Mouse (Mus musculus): ENCODE measurements around the gene Lxn.

Gene Lxn

DNA sequence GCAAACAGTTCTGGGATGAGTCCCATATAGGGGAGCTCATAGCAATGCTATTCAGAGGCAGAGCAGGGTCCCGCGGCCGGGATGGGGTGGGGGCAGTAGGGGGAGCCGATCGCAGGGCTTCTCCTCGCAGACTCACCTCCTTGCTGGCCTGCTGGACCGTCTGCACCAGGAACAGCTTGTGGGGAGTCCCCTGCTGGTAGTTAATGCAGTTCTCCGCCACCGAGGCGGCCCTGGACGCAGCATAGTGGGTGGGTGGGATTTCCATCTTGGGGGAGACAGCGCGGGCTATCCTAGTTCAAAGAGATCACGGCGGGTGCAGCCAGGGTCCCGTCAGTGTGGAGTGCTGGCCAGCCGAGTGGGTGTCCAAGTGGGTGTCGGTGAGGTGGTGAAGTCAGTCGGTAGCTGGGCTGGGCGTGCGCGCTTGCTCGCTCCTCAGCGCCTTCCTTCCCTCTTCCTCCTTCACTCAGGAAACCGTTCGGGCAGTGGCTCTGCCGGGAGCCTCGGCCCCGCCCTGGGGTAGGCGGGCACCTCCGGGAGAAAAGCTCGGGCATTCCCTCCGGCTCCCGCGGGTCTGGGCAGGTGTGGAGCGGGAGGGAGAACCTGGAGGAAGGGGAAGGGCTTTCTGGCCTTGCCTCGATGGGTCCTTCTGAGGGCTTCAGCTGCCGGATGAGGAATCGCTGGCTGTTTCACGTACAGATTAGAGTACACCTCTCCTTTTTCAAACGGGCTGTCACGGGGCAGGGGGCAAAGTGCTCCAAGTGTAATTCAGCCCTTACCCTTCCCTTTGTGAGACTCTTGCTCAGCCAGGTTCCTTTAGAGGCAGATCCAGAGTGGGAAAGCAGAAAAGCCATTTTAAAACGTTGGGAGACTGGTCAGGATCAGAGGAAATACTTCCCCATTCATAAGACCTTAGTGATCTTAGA, at the start of gene Lxn:
TSS of gene Lxn (minus strand) at position 477 of the 923 bp plus-strand sequence.
- peak; percentile 32 for DNase-seq (ENCODE audit: low spot score)

DNA sequence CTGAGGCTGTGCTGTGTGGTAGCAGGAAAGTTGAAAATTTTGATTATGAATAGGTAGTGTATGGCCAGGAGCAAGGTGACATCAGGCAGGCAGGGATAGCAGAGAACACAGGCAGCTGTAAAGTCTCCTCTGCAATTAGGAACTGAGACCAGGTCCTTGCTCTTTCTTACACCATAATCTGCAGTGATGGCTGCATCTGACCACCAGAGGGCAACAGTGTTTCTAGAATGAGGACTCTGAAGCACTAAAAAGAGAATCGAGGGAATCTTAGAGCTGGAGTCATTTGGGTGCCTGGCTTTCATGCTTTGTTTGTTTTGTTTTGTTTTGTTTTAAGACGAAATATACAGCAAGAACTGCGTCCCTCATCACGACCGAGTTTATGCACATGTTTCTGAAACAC, 49.1 kb upstream of the Lxn start:
- DNase-seq (ENCODE audit: low spot score), result peak; percentile 40

DNA sequence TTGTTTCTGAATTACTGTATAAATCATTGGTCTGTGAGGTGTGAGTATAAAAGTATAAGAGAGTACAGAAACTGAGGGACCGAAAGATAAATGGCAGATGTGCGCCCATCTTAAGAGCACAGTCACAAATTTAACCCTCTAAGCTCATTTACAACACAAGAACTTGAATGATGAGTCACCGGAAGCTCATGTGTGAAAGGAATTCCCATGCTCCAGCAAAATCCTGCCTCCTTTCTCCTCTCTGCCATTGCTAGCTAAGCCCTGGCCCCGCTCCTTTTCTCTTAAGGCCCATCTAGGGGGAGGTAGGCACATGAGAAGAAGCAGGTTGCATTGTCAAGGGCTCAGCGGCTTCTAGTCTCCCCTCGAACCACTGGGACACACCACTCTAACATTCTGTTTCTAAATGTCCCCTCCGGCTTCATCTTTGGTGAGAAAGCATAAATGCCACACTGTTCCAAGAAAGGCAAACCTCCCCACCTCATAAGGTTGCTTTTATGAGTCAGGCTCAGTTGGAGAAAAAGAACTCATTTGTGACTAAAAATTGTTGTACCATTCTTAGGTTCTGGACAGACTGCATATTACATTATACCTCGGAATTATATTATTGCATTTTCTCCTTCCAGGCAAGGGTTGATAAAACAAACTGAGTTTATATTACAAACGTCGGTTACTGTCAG, 44.6 kb upstream of the Lxn start:
- DNase-seq (ENCODE audit: low spot score), result no peak

DNA sequence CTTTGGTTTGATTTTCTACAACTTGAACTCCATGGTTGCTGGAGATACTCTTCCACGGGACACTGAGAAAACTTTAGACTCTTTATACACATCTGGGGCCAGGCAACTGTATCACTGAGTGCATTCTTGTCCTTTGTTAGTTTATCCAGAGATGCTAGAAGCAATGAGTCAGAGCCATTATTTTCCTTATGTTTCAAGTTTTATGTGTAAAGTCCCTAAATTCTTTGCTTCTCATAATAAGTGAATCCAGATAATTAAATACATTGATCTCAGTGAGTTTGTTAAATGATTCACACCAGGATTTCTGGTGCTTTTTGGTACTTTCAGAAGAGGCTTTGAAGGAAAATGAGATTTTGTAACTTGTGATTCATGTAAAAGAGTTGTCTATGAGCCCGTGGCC, 41.6 kb upstream of the Lxn start:
- no peak for DNase-seq (ENCODE audit: low spot score)

DNA sequence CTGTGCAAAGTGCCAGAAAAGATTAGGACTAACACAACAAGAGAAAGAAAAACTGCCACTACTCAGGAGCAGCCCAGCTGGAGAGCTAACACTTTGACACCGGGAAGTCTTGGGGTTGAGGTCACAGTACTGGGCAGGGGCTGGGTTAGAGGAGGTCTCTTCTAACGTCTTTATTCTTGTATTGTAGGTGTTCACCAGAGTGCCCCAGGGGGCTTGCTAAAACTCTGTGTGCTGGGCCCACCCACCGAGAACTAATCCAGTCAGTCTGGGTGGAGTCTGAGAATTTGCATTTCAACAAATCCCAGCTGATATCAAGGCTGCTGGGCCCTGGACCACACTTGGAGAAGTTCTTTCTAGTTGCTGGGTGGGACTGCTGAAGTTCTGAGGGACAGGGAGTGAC, 40.2 kb upstream of the Lxn start:
- no peak for DNase-seq (ENCODE audit: low spot score)

DNA sequence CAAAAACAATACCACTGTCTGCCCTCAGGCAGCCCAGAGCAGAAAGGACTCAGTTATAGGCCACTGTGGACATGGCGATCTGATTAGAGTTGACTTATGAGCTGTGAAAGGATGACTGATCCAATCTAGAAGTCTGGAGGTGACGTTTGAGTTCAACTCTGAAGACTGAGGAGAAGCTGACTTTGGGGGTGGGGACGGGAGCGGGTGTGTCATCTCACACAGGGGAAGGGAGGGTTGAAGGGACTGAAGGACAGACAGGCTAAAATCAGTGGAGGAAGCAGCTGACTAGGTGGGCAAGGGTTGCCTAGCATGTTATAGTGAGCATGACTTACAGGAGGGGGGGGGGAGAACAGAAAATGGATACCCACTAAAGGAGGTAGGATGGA, 35.7 kb upstream of the Lxn start:
- no peak for DNase-seq (ENCODE audit: low spot score)

DNA sequence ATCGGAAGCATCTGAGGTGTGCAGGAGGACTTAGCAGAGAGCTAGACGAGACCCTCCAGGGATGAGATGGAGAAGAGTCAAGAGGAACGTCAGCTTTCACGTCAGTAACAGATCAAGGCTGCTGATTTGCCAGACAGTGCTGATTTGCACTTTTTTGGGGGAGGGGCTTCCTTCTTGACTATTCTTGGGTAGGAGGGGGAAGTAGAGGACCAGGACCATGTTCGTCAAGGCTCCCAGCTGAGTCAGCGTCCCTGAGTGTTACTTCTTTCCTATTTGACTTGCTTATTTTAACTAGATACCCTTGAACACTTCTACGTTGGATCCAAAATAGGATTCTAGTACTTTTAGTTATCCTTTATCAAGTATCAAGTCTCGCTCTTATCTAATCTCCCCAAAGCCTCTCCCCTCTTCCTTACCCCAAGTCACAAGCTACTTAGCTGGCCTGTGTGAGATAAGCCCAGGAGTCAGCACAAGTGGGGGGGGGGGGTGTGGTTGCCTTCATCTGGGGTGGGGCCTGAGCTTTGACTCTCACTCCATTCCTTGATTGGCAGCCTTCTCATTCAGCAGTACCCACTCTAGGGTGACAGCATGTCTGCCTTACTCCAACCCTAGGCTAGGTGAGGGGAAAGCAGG, 35.2 kb upstream of the Lxn start:
- DNase-seq (ENCODE audit: low spot score), result no peak

DNA sequence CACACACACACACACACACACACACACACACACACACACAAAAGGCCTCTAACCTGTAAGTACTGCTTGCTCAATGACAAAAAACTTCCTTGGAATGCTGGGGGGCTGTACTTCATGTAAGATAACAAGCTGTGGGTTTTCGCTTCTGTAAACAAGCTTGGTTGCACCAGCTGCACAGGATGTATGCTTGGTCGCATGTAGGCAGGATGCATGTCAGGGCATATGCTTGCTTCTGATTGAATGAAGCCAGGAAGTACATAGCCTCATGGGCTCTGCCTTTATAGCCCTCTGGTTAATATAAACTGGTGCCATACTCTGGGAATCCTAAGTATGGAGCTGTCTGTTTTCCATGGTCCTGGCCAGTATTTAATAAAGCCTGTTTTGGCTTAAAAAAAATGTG, 34.3 kb upstream of the Lxn start:
- DNase-seq (ENCODE audit: low spot score), result no peak

DNA sequence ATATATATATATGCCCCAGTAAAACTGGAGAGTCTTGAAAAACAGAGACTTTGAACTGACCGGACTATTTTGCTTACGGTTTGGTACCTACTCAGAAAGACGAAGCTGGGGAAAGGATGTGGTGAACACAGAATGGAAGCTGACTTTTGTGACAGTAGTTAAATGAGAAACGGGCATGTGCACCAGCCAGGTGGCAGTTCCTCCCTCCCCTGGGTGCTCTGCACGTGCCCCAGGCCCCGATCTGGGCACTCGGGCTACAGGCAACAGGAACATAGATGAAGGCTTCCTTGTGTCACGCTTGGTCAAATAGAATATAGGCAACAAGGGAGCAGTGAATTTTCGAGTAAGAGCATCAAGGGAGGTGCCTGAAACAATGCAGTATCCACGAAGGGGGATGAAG, 32.6 kb upstream of the Lxn start:
- no peak for DNase-seq (ENCODE audit: low spot score)

DNA sequence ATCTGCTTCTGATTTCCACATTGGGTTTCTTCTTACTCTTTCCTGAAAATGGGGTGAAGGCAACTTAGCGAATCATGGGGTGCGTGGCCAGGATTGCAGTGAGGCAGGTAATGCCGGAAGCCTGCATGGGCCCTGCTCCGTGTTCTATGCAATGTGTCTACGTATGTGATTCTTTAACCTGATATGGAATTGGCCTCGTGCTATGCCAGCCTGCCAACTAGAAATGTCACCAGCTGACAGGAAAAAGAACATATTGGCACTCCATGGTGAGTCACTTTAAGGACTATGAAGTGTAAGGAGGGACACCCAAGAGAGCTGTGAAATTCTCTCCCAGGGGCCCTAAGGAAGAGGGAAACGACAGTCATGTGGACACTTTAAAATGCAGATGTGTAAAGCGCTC, 29.4 kb upstream of the Lxn start:
- no peak for DNase-seq (ENCODE audit: low spot score)

DNA sequence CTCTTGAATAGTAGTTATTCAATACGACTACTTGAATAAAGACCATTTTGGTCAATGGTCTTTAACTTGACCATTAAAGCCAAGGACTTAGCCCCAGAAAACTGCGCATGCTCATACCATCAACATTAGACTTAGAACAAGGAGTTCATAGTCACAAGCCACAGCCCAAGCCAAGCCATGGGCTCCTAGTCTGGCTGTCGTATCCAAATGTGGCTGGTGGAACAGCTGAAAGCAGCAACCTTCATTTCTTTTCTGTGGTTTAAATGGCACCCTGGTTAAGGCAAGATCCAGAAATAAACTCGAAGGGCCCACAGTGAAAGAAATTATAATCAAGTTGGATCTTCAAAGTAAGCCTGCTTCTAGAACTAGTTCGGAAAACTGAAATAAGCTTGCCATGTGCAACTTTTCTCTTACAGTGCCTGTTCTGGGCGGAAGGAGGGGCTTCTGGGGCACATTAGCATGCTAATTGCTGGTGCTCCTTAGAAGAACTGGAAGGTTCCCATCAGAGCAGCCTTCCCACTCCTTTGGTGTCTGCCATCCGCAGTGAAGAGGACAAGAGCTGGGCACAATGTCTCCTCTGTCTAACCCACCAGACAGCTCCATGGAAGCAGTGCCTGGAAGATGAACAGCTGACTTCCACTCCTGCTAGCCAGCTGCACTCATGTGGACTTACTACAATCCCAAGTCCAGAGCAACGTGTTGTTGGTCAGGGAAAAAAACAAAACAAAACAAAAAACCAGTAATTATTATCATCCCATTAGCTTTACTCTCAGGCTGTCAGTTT, 28.6 kb upstream of the Lxn start:
- DNase-seq (ENCODE audit: low spot score), result no peak

DNA sequence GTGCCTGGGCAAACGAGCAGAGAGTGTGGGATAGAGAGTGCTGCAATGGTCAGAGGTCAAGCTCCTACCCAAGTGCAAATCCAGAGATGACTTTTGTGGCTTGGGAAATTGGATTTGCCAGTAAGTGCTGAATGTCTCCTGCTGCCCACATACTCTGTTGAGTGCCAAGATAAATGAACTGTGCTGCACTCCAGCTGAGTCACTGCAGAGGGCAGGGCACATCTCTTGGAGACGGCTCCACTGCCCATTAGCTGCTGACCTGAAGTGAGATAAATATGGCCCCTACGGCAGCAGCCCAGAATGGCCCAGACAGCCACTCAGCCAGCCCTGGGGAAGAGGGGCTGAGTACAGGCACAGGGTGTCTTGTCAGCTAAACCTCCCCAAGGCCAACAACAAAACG, 26.4 kb upstream of the Lxn start:
- DNase-seq (ENCODE audit: low spot score), result no peak

DNA sequence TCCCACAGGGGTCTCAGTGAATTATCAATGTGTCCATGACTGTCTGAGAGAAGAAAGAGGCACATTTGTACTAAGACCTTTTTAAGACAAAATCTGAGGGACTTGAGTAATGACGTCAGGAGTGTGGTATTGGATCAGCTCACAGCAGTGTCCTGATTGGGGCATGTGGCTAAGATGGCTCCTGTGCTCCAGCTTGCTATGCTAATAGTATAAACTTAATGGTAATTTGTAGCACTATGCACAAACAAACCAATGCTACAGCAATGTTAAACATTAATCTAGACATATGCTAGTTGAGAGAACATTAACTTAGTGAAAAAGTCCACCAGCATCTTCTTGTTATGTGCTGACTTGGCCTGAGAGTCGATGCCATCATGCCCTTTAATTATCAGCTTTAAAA, 21.5 kb upstream of the Lxn start:
- DNase-seq (ENCODE audit: low spot score), result no peak

DNA sequence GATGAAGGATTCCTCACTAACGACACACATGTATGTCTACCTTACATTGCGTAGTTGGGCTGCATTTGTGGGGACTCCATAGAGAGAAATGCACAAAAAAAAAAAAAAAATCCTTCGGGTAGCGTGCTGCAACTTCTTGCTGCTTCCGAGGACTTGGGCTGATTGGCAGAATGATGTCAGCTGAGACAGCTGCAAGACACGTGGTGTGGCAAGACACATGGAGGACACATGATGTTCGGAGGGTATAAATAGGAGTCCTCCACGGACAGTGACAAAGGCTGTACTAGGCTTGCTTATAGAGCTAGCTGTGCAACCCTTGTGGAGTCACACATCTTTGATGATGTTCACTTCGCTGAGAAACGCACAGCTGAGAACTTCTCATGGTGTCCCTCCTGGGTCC, 18.7 kb upstream of the Lxn start:
- DNase-seq (ENCODE audit: low spot score), result no peak

DNA sequence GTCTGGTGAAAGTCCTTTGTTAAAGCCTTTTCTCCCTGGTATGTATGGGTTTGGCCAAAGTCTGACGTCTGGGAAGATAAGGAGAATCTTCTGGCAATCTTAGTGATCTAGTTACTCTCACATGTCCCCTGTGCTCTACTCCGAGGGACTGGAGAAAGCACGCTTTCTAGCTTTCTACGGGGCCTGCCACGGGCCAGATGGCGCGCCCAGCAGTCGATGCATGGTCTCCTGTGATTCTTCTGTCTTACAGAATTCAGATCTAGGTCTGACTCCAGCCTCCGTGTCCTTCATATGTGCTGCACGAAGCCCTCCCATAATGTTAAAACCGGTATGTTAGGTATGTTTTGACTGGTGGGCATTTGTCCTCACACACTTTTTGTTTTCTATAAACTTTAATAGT, 16.1 kb upstream of the Lxn start:
- DNase-seq (ENCODE audit: low spot score), result no peak

DNA sequence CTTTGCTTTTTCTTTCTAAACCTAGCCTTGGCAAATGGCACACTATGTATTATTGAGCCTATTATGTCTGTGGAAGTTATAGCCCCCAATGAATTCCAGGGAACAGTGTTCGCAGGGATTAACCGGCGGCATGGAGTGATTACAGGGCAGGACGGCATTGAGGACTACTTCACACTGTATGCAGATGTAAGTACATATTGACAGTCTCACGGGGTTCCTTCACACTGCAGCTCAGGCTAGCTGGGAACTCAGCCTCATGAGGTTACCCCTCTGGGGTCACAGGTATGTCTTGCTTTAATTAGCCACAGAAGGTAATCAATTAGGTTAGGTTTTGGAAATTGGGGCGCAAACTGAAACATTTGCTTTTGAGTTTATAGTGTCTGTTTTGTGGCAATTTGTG, 9.7 kb upstream of the Lxn start:
- DNase-seq (ENCODE audit: low spot score), result no peak

DNA sequence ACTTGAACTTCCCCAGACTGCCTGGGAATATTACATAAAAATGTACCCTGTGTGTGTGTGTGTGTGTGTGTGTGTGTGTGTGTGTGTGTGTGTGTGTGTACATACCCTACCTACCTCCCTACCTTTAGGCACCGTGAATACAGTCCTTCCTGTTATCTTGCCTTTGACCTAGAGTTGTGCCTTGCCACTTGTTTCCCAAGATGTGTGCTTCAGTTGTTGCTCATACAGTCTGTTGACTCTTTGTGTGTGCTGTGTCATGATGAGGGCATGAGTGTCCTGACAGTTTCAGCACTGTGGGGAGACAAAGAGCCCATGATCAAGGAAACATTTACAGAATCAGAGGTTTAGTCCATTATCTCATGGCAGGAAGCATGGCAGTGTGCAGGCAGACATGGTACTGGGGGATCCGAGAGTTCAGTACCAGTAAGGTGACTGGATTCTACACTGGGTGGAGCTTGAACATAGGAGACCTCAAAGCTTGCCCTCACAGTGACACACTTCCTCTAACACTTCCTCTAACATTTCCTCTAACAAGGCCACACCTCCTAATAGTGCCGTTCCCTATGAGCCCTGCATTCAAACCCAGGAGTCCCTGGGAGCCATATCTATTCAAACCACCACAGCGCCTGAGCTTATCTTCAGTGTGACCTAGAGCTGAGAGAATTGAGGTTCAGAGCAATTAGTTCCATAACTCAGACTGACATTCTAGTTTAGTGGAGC, 7.8 kb upstream of the Lxn start:
- no peak for DNase-seq (ENCODE audit: low spot score)

DNA sequence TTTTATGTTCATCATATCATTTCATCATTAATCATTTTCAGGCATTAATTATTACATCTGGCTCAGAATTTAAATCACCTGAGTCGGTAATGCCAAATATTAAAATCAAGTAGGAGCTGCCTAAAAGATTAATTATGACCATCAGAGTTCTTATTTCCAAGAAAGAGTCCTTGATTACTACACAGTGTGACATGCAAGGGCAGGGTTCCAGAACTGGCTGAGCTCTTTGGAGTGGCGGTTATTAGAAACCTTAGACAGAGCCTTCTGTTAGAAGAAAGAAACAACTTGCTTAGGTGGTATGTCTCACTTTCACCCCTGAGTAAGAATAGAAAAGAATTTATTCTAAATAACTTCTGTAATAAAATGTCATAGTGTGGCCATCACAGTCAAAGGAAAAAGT, 3.6 kb upstream of the Lxn start:
- no peak for DNase-seq (ENCODE audit: low spot score)

DNA sequence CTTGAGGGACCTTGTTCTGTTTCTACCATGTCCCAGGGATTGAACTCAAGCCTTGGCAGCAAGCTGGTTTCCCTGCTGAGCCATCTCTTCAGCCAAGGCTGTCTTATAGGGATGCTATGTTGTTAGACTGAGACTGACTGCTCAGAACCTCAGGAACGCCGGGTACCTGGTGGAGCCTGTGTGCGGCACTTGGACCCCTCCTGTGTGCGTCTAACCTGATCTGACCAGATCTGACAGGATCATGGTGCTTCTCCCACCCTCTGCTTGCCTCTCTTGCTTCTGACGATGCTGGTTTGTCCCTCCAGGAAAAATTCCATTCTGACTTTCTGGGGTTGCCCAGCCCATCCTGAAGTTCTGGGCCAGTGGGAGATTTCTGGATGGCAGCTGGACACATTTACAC, 2.9 kb upstream of the Lxn start:
- DNase-seq (ENCODE audit: low spot score), result no peak

DNA sequence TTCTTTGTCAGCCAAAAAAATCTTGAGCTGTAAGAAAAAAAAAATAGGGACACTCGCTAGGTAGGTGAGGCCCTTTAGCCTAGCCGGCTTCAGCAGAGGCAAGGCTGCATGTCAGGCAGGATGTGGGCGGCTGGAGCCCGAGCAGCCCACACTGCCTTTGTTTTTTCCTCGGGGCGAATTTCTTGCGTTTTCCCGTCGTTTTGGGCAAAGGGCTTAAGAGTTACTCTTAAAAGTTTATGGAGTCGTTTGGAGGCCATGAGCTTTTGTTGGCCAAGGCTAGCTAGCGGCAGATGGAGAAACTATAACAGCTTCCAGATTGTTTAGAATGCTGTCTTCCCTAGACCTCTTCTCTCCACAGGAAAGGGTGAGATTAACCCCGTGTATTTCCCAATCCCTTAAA, 725 bp downstream of the Lxn start:
- DNase-seq (ENCODE audit: low spot score), result no peak

DNA sequence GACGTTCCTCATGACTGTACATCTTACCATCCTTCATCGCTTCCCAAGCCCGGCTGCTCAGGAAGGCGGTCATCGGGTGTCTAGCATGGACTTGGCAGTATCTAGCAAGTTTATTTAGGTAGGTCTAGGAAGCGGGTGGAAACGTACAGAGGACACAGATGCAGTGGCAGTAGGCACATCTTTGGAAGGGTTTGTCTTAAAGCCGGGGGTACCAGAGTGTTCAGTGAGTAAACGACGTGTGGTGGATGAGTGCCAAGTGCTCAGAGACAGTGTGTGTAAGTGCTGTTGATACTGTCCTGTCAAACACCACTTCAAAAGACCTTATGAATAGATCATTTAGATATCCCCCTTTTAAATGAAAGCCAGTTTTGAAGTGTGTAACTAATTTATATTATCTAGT, 1.1 kb downstream of the Lxn start:
- DNase-seq (ENCODE audit: low spot score), result no peak

DNA sequence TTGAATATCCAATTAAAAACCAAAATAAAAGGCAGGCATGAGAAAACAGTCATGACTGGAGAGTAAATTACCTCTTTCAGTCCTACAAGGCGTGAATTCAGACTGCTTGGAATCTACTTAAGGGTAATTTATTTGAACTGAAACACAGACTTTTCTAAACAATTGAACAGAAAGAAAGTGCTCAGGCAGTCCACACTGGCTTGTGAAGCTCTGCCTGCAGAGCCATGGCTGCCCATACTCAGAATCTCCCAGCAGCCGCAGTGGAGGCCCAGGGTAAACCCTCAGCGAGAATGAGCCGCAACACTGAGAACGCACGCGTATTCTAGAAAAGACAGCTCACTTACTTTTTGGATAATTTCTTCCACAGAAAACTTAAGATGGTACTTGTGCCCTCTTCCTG, 1.7 kb downstream of the Lxn start:
- DNase-seq (ENCODE audit: low spot score), result no peak

Data from spleen, adult 12 weeks (tissue).